Mouse (Mus musculus) neural tube, embryonic 14.5 days (tissue): ENCODE data around the gene Cep55. TPM values are rescaled to one million over a fixed set of nuclear protein-coding genes. Genes with fewer than 3 reads are reported as not detected.

Experiments
- ATAC-seq: fragments of 200-750 bp; cut with Nextera tagmentation; 2 replicates; pipeline ENCODE4 v1.8.0; 2017; ENCODE audit warnings: low read depth, mild to moderate bottlenecking, moderate TSS enrichment, moderate library complexity
- H3K27ac ChIP-seq: fragments of 300-500 bp; sonication (generic); 2 replicates; pipeline ENCODE4 v1.5.1; 2014; ENCODE audit warnings: low read depth, mild to moderate bottlenecking, control low read depth, low read length, moderate library complexity, mixed read lengths
- H3K27me3 ChIP-seq: fragments of 300-500 bp; sonication (generic); 2 replicates; pipeline ENCODE4 v1.6.1; 2014; ENCODE audit warnings: low read length; ENCODE audit not compliant: control insufficient read depth, insufficient read depth
- H3K36me3 ChIP-seq: fragments of 300-500 bp; sonication (generic); 2 replicates; pipeline ENCODE4 v1.6.1; 2014; ENCODE audit warnings: low read length, mixed read lengths; ENCODE audit not compliant: control insufficient read depth, insufficient read depth
- H3K4me1 ChIP-seq: fragments of 300-500 bp; sonication (generic); 2 replicates; pipeline ENCODE4 v1.6.1; 2014; ENCODE audit warnings: low read length; ENCODE audit not compliant: control insufficient read depth, insufficient read depth
- H3K4me2 ChIP-seq: fragments of 300-500 bp; sonication (generic); 2 replicates; pipeline ENCODE4 v1.6.1; 2014; ENCODE audit warnings: mild to moderate bottlenecking, low read depth, low read length, control low read depth
- H3K4me3 ChIP-seq: fragments of 300-500 bp; sonication (generic); 2 replicates; pipeline ENCODE4 v1.5.1; 2014; ENCODE audit warnings: low read depth, low read length, control low read depth, mixed read lengths
- H3K9ac ChIP-seq: fragments of 300-500 bp; sonication (generic); replicated peaks from 2 replicates; pipeline ENCODE4 v1.6.1; 2014; ENCODE audit warnings: low read depth, mild to moderate bottlenecking, control low read depth, low read length, mixed read lengths
- H3K9me3 ChIP-seq: fragments of 300-500 bp; sonication (generic); 2 replicates; pipeline ENCODE4 v1.6.1; 2016; ENCODE audit warnings: low read length; ENCODE audit not compliant: control insufficient read depth
- WGBS: fragments of 180-500 bp; shearing (Covaris S2); extraction: QIAGEN DNeasy Blood & Tissue Kit; methylation state at CpG from one replicate; pipeline ENCODE4 v1.1.7; 2014; 5-methylcytosine and 5-hydroxymethylcytosine counted together
- polyA plus RNA-seq: library from polyadenylated mRNA; unstranded; fragments of >200 nt; fragmentation: Nextera tagmentation; extraction: Ambion mirVana; gene quantifications from 2 replicates; pipeline ENCODE4 v1.2.1, GENCODE M21; 2014

The Cep55 gene
- polyA plus RNA-seq, 1 experiment from 2014 or later, result 2.8 TPM

DNA sequence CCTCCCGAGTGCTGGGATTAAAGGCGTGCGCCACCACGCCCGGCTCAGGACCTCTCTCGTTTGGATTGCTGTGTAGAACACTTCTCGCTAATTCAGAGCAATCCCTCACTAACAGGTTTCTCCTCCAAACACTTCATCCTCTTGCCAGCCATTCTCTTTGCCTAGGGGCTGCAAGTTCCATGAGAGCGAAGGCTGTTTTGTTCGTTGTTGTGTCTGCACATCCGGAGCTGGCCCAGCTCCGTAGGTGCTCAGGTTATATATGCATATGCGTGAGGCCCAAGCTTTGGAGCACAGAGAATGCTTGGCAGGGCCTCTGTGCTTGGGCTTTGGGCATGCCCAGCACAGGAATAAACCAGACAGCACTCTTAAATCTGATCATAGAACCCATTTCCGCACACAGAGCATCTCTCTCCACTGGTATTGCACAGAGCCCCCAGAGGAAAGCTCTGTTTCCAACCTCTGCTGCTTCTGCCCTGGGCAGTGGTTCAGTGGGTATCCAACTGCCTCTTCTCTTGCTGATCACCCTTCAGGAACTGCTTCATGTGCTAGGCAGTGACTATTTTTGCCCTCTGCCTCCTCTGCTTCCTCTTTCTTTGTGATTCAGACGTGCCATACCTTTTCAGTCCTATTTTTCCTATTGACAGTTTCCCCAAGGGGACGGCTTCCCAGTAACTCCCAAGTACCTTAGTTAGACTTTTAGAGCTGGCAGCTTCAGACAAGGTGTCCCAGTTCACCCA lies 54.9 kb downstream of the Cep55 start:
- Histone ChIP-seq H3K4me2 (no peak overlapping the region), H3K4me3 (no peak overlapping the region), H3K27me3 (no peaks in the 10 kb centered on the region), H3K9me3 (no peaks in the 10 kb centered on the region), H3K27ac (no peak overlapping the region), H3K9ac (no peak overlapping the region), H3K36me3 (no peaks in the 10 kb centered on the region), H3K4me1 (no peaks in the 10 kb centered on the region)
- ATAC-seq, result no peak
- 93% methylated on average over 15 of the region's 15 CpGs for WGBS

DNA sequence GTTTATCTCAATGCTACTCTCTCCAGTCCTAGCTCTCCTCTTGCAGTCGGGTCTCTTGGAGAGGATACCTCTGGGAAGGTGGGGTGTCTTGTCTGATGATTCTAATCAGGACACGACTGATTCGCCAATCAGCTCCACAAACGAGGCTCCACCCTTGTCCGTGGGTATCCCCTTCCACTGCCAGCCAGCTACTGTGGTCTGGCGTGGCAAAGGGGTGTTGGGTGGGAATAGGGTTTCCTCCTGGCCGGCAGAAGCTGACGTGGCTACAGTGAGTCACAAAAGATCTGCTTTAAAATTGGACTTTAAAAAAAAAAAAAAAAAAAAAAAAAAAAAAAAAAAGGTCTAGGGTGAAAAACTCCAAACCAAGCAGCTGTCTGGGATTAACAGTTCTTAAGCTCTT lies 56.2 kb downstream of the Cep55 start:
- no peak overlapping the region for H3K4me2 ChIP-seq
- H3K4me1 ChIP-seq, result no peaks in the 10 kb centered on the region
- no peak overlapping the region for H3K4me3 ChIP-seq
- H3K27me3 ChIP-seq, result no peaks in the 10 kb centered on the region
- H3K9me3 ChIP-seq, result no peaks in the 10 kb centered on the region
- no peak for ATAC-seq
- 86% methylated on average over 8 of the region's 8 CpGs for WGBS
- H3K9ac ChIP-seq, result no peak overlapping the region
- no peaks in the 10 kb centered on the region for H3K36me3 ChIP-seq
- H3K27ac ChIP-seq, result no peak overlapping the region

DNA sequence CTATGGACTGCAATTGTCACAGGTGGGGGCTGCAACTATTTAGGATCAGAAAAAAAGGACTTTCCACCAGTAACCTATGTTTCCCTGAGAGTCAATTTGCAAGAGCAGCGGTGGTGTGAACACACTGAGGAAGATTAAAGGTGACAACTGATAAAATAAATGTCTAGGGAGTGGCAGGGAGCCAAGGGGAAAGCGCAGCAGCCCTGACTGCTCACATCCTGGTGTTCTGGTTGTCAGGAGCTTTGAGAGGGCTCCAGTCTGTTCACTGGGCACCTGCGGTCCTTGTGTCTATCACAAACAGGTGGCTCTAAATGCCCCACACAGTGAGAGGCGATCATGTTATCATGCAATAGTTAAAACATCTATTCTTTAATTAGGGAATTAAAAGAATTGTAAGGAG lies 57.8 kb downstream of the Cep55 start:
- Histone ChIP-seq H3K9me3 (no peaks in the 10 kb centered on the region), H3K27ac (no peak overlapping the region), H3K4me2 (no peak overlapping the region), H3K9ac (no peak overlapping the region), H3K36me3 (no peaks in the 10 kb centered on the region), H3K4me3 (no peak overlapping the region), H3K4me1 (no peaks in the 10 kb centered on the region), H3K27me3 (no peaks in the 10 kb centered on the region)
- WGBS, result 59% methylated on average over 4 of the region's 4 CpGs
- no peak for ATAC-seq

DNA sequence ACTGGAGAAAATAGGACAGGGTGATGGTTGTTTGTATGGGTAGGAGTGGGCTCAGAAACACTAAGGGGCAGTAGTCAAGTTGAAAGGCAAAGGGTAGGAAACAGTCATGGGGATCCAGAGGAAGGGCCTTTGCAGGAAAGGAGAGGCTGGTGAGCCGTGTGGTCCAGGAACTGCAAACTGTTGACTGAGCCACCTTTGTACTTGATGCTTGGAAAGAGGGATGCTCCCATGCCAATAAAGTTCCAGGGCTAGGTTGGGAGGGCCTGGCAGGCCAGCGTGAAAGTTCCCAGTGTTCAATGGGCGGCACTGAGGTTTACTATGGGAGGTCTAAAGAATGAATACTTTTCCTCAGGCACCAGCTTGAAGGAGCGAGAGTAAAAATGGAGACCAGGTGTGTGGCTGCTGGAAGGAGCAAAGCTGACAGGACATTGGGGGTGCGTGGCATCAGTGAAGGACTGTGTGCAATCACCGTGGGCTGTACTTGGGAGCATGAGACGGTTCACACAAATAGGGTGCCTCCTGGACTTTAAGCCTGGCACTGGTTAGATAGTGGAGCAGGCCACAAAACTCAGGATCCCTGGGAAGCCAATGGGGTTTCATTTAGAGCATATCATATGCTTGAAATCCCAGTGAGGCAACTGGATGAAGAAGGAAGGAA lies 60.2 kb downstream of the Cep55 start:
- H3K27me3 ChIP-seq, result no peaks in the 10 kb centered on the region
- no peak overlapping the region for H3K4me2 ChIP-seq
- no peak overlapping the region for H3K4me3 ChIP-seq
- ATAC-seq, result no peak
- no peaks in the 10 kb centered on the region for H3K36me3 ChIP-seq
- no peak overlapping the region for H3K9ac ChIP-seq
- 93% methylated on average over 7 of the region's 7 CpGs for WGBS
- no peaks in the 10 kb centered on the region for H3K4me1 ChIP-seq
- H3K27ac ChIP-seq, result no peak overlapping the region
- H3K9me3 ChIP-seq, result no peaks in the 10 kb centered on the region

DNA sequence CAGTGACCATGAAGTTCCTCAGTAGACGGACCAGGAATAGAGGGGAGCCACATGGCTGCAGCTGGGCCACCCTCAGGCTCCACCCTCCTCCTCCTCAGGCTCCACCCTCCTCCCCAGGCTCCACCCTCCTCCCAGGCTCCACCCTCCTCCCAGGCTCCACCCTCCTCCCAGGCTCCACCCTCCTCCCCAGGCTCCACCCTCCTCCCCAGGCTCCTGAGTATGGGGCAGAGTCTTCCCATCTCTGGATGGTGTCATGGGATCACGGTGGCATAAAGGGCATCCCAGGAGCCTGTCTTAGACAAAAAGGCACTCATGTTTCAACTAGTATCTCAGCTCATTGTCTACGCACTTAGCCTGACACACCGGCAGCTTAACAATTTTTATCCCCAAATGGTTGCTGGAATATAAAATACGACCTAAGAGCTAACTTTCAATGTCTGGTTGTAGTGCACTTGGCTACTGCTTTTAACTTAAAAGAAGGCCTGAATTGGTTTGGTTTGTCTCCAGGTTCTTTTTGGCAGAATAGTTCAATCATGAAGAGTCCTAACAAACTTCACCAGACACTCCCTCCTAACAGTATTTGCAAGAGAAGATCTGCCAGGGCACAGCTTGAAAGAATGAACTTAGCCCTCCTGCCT lies 65.4 kb downstream of the Cep55 start:
- no peak overlapping the region for H3K27ac ChIP-seq
- no peaks in the 10 kb centered on the region for H3K9me3 ChIP-seq
- 87% methylated on average over 5 of the region's 5 CpGs for WGBS
- H3K27me3 ChIP-seq, result peaks cover 6% of the 10 kb centered on the region; the same call in 1 of the 2 replicates
- no peak overlapping the region for H3K4me2 ChIP-seq
- no peaks in the 10 kb centered on the region for H3K4me1 ChIP-seq
- H3K36me3 ChIP-seq, result no peaks in the 10 kb centered on the region
- no peak overlapping the region for H3K4me3 ChIP-seq
- ATAC-seq, result no peak
- H3K9ac ChIP-seq, result no peak overlapping the region

DNA sequence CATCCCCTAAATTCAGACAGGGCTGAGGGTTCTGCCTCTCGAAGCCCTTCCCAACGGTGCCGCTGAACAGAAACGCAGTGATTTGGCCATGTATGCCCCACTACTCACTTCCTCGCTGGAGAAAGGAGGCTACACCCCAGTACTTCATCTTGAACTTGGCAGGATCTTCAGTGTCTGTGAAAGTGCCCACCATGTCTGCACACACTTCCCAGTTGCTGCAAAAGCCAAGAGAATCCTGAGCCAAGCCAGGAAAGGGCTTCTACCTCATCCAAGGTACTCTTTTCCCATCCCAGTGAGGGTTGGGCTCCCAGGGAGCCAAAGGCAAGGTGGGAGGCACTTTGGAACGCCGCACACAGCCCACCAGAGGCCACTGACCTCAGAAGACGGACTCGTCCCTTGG lies 69.1 kb downstream of the Cep55 start:
- no peak overlapping the region for H3K9ac ChIP-seq
- ATAC-seq, result no peak
- H3K9me3 ChIP-seq, result no peaks in the 10 kb centered on the region
- H3K4me3 ChIP-seq, result peak overlapping the region; percentile 51
- no peaks in the 10 kb centered on the region for H3K36me3 ChIP-seq
- WGBS, result 34% methylated on average over 9 of the region's 9 CpGs
- H3K27me3 ChIP-seq, result peaks cover 6% of the 10 kb centered on the region; the same call in 1 of the 2 replicates
- peak overlapping the region; percentile 81 for H3K4me2 ChIP-seq
- no peaks in the 10 kb centered on the region for H3K4me1 ChIP-seq
- no peak overlapping the region for H3K27ac ChIP-seq

Other genes starting within 250 kb of the Cep55 start
- 0.74 and 4.0 TPM in 2 replicates for gene Myof, start 11.4 kb upstream of the Cep55 start, polyA plus RNA-seq
- 0.43 TPM in 1 of 2 replicates, not detected in the other for gene Ffar4, start 42.1 kb downstream of the Cep55 start, polyA plus RNA-seq
- 1.6 and 6.9 TPM in 2 replicates for gene Rbp4, start 70.3 kb downstream of the Cep55 start, polyA plus RNA-seq
- gene Pde6c, start 77.8 kb downstream of the Cep55 start, polyA plus RNA-seq, result not detected in 2 replicates
- 38.2 and 38.5 TPM in 2 replicates for gene Fra10ac1, start 169.1 kb downstream of the Cep55 start, polyA plus RNA-seq
- 20.7 and 24.0 TPM in 2 replicates for gene Lgi1, start 209.5 kb downstream of the Cep55 start, polyA plus RNA-seq